In genomic region chr2:178326750-178327465, GRCm38 (mm10) we compare ENCODE assay signal across 9 mouse cellular contexts.
A peak's percentile ranks its signal among the peaks of the same experiment; 100 is the strongest.
DNase-seq lines count a peak whose midpoint lies in the region; ATAC-seq lines count a peak whose summit lies in the region.
"Had no signal": no experiment of that assay in that cellular context is flagged by ENCODE, and none has a peak within 500 bp of the region (broad histone marks: within the 10 kb centered on the region; RNA-seq: fewer than 3 reads in every experiment).

No protein-coding gene starts in this region.

- H3K27ac ChIP-seq in intestine, embryonic 15.5 days, result no peak overlapping the region

- H3K9me3 ChIP-seq in megakaryocyte, embryonic 14.5 days, result no peaks in the 10 kb centered on the region
- H3K9me3 ChIP-seq in intestine, embryonic 15.5 days, result no peaks in the 10 kb centered on the region

- DNase-seq in frontal cortex, postnatal 14 days (ENCODE audit: low spot score in 2 of 2), result peak; percentile 4 to 9
- DNase-seq in frontal cortex, postnatal 36 days (ENCODE audit: low spot score in 2 of 2), result no peak
- peak; percentile 29 for DNase-seq in retina, postnatal 7 days (ENCODE audit: low read depth, low spot score)
- no peak for DNase-seq in spleen, postnatal 14 days (ENCODE audit: low spot score in 2 of 2)
- DNase-seq in urinary bladder, adult 2 months (ENCODE audit: low spot score), result no peak
- DNase-seq: spleen, adult 18-20 months had no signal

- H3K36me3 ChIP-seq in megakaryocyte, embryonic 14.5 days (replicated peaks; ENCODE audit: low read length), result no peaks in the 10 kb centered on the region
- H3K36me3 ChIP-seq in intestine, embryonic 15.5 days, result no peaks in the 10 kb centered on the region

- H3K27me3 ChIP-seq in megakaryocyte, embryonic 14.5 days (replicated peaks), result peaks cover 6% of the 10 kb centered on the region
- H3K27me3 ChIP-seq in intestine, embryonic 15.5 days (replicated peaks), result no peaks in the 10 kb centered on the region

- WGBS in intestine, embryonic 15.5 days, result 4% methylated on average over 5 of the region's 5 CpGs

- H3K4me2 ChIP-seq in intestine, embryonic 15.5 days (replicated peaks), result peak overlapping the region; percentile 29

- peak overlapping the region; percentile 67 for H3K4me3 ChIP-seq in megakaryocyte, embryonic 14.5 days (replicated peaks)
- no peak overlapping the region for H3K4me3 ChIP-seq in intestine, embryonic 15.5 days (replicated peaks)

- H3K4me1 ChIP-seq in megakaryocyte, embryonic 14.5 days, result peaks cover 13% of the 10 kb centered on the region
- H3K4me1 ChIP-seq in intestine, embryonic 15.5 days (replicated peaks), result peaks cover 12% of the 10 kb centered on the region

- no peak for ATAC-seq in megakaryocyte, adult 5-6 weeks (ENCODE audit: poor library complexity, severe bottlenecking)
- peak; percentile 26; the same call in 1 of the 2 replicates for ATAC-seq in intestine, embryonic 15.5 days

- H3K9ac ChIP-seq in intestine, embryonic 15.5 days, result no peak overlapping the region

Comparison
In these comparisons a context has a peak if more than half of its experiments do, and no peak if none do; other contexts are left out.
1. DNase-seq: peak in frontal cortex, postnatal 14 days (2 of 2) and retina, postnatal 7 days (single experiment); none in frontal cortex, postnatal 36 days (0 of 2), spleen, postnatal 14 days (0 of 2) and urinary bladder, adult 2 months (single experiment).